Mouse (Mus musculus): ENCODE results near the gene Il11. TPM values are rescaled to one million over a fixed set of nuclear protein-coding genes. Genes with fewer than 3 reads are reported as not detected.
A peak's percentile ranks its signal among the peaks of the same experiment; 100 is the strongest.
"Not testable (repeated sequence)": the region's sequence is repeated elsewhere in the genome, so short reads cannot be mapped to it uniquely, and the experiment has no call there.

Gene Il11
- total RNA-seq (2021): not detected
- long read RNA-seq, experiment 1: 0 reads
- long read RNA-seq, experiment 2, partial matches to known transcripts: 0 of 1 reads
- long read RNA-seq, experiment 2, other reads (novel, unspliced or antisense): 1 of 1 reads

GRCm38 (mm10) chr7:4782759-4783158, at the start of gene Il11, which contains the start of gene Tmem190:
Il11 (minus strand) TSS chr7:4782859.
Tmem190 (plus strand) TSS chr7:4782937.
- intact Hi-C loops (cut with DNase I): no loop called here

DNA sequence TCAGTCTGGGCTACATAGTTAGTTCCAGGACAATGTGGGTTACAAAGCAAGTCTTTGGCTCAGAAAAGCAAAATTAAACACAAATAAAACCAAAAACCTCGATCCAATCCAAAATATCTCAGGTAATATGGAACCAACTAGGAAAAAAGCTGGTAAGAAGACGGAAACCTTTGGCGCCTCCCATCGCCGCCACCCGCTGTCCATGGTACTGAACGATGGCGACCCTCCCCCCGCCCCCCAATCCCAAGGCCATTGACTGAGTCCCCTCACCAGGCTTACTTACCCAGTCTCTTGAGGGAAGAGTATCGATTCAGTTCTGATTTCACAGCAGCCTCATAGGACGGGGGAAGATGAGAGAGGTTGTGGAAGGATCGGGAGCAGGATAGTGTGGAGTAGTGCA, 47.8 kb upstream of the Il11 start:
- intact Hi-C loops (cut with DNase I): no loop called here
- DNase-seq: no peak

More at GRCm38 (mm10) chr7:4782759-4783158, at the start of gene Il11, which contains the start of gene Tmem190:
- no peak for DNase-seq

- DNase-seq: no peak
- intact Hi-C loops (cut with DNase I): no loop called here
Measured at GRCm38 (mm10) chr7:4825365-4825764, 42.7 kb upstream of the Il11 start.

- intact Hi-C loops (cut with DNase I): no loop called here
- DNase-seq: no peak
Measured at GRCm38 (mm10) chr7:4822162-4822907, 39.7 kb upstream of the Il11 start.

- no peak for DNase-seq
- intact Hi-C loops (cut with DNase I): no loop called here
Measured at GRCm38 (mm10) chr7:4821690-4822089, 39.0 kb upstream of the Il11 start.

GRCm38 (mm10) chr7:4820925-4821324, 38.3 kb upstream of the Il11 start:
- DNase-seq; intact Hi-C loops (cut with DNase I): not testable (repeated sequence)

DNA sequence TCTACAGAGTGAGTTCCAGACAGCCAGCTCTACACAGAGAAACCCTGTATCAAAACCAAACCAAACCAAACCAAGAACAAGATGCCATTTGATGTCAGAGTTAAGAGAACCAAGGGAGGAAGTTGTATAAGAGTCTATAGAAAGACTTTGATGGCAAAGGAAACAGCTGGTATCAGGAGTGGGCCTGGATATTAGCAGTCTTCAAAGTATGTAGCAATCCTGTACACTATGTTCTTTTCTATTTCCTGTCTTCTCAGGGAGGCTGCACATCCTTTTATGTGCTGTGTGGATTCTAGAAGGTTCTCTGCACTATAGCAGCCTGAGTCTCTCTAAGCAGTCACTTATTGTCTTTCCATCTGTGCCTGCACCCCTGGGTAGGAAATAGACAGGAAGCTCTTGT, 33.9 kb upstream of the Il11 start:
- intact Hi-C loops (cut with DNase I): loop anchor here (10.0 kb wide), 1 partner anchor 48 kb away; no protein-coding TSS in a partner anchor
- DNase-seq: no peak

DNA sequence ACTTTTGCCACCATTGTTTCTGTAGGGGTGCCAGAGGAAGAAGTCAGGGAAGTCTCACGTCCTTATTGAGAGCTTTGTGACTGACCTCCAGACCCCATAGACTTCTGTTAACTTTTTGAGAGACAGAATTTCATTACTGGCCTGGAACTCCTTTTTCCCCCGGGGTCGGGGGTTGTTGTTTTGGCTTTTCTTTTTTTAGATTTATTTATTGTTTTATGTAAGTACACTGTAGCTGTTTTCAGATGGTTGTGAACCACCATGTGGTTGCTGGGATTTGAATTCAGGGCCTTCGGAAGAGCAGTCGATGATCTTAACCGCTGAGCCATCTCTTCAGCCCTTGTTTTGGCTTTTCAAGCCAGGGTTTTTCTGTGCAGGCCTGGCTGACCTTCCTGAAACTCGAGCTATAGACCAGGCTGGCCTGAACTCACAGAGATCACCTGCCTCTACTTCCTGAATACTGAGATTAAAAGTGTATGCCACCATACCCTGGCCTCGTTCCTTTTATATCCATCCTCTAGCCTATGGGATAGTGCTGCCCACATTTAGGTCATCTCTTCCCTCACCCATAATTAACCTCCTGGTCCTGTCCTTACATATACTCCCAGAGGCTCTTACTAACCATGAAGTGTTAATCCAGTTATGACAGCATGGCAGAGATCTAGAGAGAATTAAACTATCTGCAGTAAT, 30.6 kb upstream of the Il11 start:
- intact Hi-C loops (cut with DNase I): loop anchor here (10.0 kb wide), 1 partner anchor 52 kb away; no protein-coding TSS in a partner anchor
- DNase-seq: no peak

- DNase-seq: peak; percentile 97 to 98
- intact Hi-C loops (cut with DNase I): loop anchor here (10.0 kb wide), 1 partner anchor 52 kb away; no protein-coding TSS in a partner anchor
Measured at GRCm38 (mm10) chr7:4812303-4813104, 29.8 kb upstream of the Il11 start, which contains the start of gene Ube2s. Ube2s (minus strand) TSS chr7:4812590.

- intact Hi-C loops (cut with DNase I): loop anchor here (10.0 kb wide), 1 partner anchor 53 kb away; no protein-coding TSS in a partner anchor
- DNase-seq: peak in 1 of 2 experiments; percentile 21
Measured at GRCm38 (mm10) chr7:4811842-4812302, 29.2 kb upstream of the Il11 start.

DNA sequence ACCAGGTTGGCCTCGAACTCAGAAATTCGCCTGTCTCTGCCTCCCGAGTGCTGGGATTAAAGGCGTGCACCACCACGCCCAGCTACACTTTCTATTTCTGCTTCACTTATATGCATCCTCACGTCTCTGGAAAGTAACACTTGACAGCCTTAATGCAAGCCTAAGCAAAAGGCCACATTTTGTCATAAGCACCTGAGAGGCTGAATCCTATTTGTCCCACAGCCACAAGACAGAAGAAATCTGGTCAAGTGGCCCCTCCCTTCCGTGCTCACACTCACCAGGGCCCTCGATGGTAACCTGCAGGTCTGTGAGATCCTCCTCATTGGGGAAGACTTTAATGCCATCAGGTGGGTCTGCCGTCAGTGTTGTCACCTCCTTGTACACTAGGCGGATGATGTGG, 28.5 kb upstream of the Il11 start:
- intact Hi-C loops (cut with DNase I): loop anchor here (10.0 kb wide), 1 partner anchor 54 kb away; no protein-coding TSS in a partner anchor
- DNase-seq: not testable (repeated sequence)

- DNase-seq: no peak
- intact Hi-C loops (cut with DNase I): loop anchor here (5.0 kb wide), 1 partner anchor 244 kb away; no protein-coding TSS in a partner anchor
Measured at GRCm38 (mm10) chr7:4806716-4807115, 24.1 kb upstream of the Il11 start.

DNA sequence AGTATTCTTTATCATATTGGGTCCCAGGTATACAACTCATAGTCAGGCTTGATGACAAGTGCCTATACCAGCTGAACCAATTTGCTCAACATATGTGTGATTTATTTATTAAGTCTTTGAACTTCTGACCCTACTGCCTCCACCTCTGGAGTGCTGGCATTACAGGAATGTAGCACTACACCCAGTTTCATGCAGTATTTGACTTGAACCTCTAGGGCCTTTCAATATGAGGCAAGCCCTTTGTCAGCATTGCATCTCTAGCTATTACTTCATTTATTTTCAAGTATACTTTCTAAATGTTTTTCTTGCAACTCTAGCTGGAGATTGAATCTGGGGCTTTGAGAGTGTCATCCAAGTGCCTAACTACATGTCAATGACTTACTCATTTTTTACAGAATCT, 19.6 kb upstream of the Il11 start:
- intact Hi-C loops (cut with DNase I): loop anchor here (5.0 kb wide), 1 partner anchor 355 kb away; the partner anchor contains the start of gene Rdh13
- no peak for DNase-seq

- no peak for DNase-seq
- intact Hi-C loops (cut with DNase I): loop anchor here (5.0 to 10.0 kb wide), 2 partner anchors 174 to 661 kb away; partner anchors contain the start of gene Leng8
Measured at GRCm38 (mm10) chr7:4795767-4796433, 13.2 kb upstream of the Il11 start.

GRCm38 (mm10) chr7:4794631-4795168, 12.0 kb upstream of the Il11 start:
- intact Hi-C loops (cut with DNase I): loop anchor here (5.0 to 10.0 kb wide), 2 partner anchors 172 to 660 kb away; partner anchors contain the start of gene Leng8
- DNase-seq: no peak

- intact Hi-C loops (cut with DNase I): loop anchor here (10.0 kb wide), 1 partner anchor 659 kb away; the partner anchor contains the start of gene Leng8
Measured at GRCm38 (mm10) chr7:4793674-4794073, 11.0 kb upstream of the Il11 start.

GRCm38 (mm10) chr7:4793248-4793647, 10.6 kb upstream of the Il11 start:
- DNase-seq: not testable (repeated sequence)
- intact Hi-C loops (cut with DNase I): loop anchor here (10.0 kb wide), 1 partner anchor 658 kb away; the partner anchor contains the start of gene Leng8

More at GRCm38 (mm10) chr7:4793674-4794073, 11.0 kb upstream of the Il11 start:
- DNase-seq: no peak
